Mouse (Mus musculus) heart, postnatal 0 days (tissue): ENCODE measurements around the gene Zhx3. TPM values are rescaled to one million over a fixed set of nuclear protein-coding genes. Genes with fewer than 3 reads are reported as not detected.

Experiments used
- ATAC-seq: fragments of 200-750 bp; cut with Nextera tagmentation; 2 replicates; pipeline ENCODE4 v1.8.0; 2017; ENCODE audit warnings: low read depth, moderate number of reproducible peaks, moderate library complexity; ENCODE audit not compliant: insufficient read depth
- DNase-seq: peaks from one replicate; pipeline ENCODE4 v3.0.0-alpha.2; 2016; ENCODE audit warnings: low spot score
- H3K27ac ChIP-seq: fragments of 300-500 bp; sonication (generic); 2 replicates; pipeline ENCODE4 v1.5.1; 2014; ENCODE audit warnings: low read depth, mild to moderate bottlenecking
- H3K27me3 ChIP-seq: fragments of 300-500 bp; sonication (generic); 2 replicates; pipeline ENCODE4 v1.6.1; 2014; ENCODE audit warnings: low read length, mixed read lengths; ENCODE audit not compliant: control insufficient read depth, insufficient read depth
- H3K36me3 ChIP-seq: fragments of 300-500 bp; sonication (generic); replicated peaks from 2 replicates; pipeline ENCODE4 v1.6.1; 2014; ENCODE audit warnings: low read length, mixed read lengths; ENCODE audit not compliant: control insufficient read depth, insufficient read depth
- H3K4me1 ChIP-seq: fragments of 300-500 bp; sonication (generic); 2 replicates; pipeline ENCODE4 v1.6.1; 2014; ENCODE audit warnings: antibody characterized with exemption; ENCODE audit not compliant: control insufficient read depth, insufficient read depth
- H3K4me2 ChIP-seq: fragments of 300-500 bp; sonication (generic); 2 replicates; pipeline ENCODE4 v1.6.1; 2014; ENCODE audit warnings: low read depth, mild to moderate bottlenecking, low read length, moderate library complexity
- H3K4me3 ChIP-seq: fragments of 300-500 bp; sonication (generic); 2 replicates; pipeline ENCODE4 v1.5.1; 2014; ENCODE audit warnings: low read depth, low read length
- H3K9ac ChIP-seq: fragments of 300-500 bp; sonication (generic); replicated peaks from 2 replicates; pipeline ENCODE4 v1.6.1; 2014; ENCODE audit warnings: low read depth, low read length, mixed read lengths
- H3K9me3 ChIP-seq: fragments of 300-500 bp; sonication (generic); replicated peaks from 2 replicates; pipeline ENCODE4 v1.6.1; 2016; ENCODE audit warnings: low read length; ENCODE audit not compliant: control insufficient read depth
- CTCF ChIP-seq: IDR thresholded peaks from 2 replicates; pipeline ENCODE4 v1.5.1; 2016; ENCODE audit warnings: antibody characterized with exemption, control low read depth, low read depth
- EP300 ChIP-seq: IDR thresholded peaks from 2 replicates; pipeline ENCODE4 v1.6.1; 2016; ENCODE audit warnings: antibody characterized with exemption, low read depth
- WGBS: fragments of 180-500 bp; shearing (Covaris S2); extraction: QIAGEN DNeasy Blood & Tissue Kit; methylation state at CpG from one replicate; pipeline ENCODE4 v1.1.7; 2014; 5-methylcytosine and 5-hydroxymethylcytosine counted together
- polyA plus RNA-seq: library from polyadenylated mRNA; unstranded; fragments of >200 nt; fragmentation: Nextera tagmentation; extraction: Ambion mirVana; gene quantifications from 2 replicates; pipeline ENCODE4 v1.2.1, GENCODE M21; 2015
- total RNA-seq: library from RNA; depleted of rRNA; stranded (reverse); fragments of >200 nt; gene quantifications from 2 replicates; pipeline ENCODE4 v1.2.3, GENCODE M21; 2014; ENCODE audit warnings: low replicate concordance

Zhx3 gene
- total and polyA plus RNA-seq, 2 experiments from 2014 or later: 4.7 to 18.3 TPM

GRCm38 (mm10) chr2:160767201-160767600, 105.6 kb downstream of the Zhx3 start:
- Histone ChIP-seq H3K4me3 (no peak overlapping the region), H3K4me2 (no peak overlapping the region), H3K9me3 (no peaks in the 10 kb centered on the region), H3K4me1 (peaks cover 3% of the 10 kb centered on the region; the same call in 1 of the 2 replicates), H3K27me3 (no peaks in the 10 kb centered on the region), H3K9ac (no peak overlapping the region), H3K27ac (no peak overlapping the region), H3K36me3 (peaks cover 33% of the 10 kb centered on the region)
- TF ChIP-seq EP300 (no peak), CTCF (no peak)
- 95% methylated on average over 2 of the region's 2 CpGs for WGBS
- ATAC-seq (no peak), DNase-seq (no peak)

GRCm38 (mm10) chr2:160766371-160766771, 106.4 kb downstream of the Zhx3 start:
- DNase-seq (peak; percentile 52), ATAC-seq (peak; percentile 75)
- no peak overlapping the region for H3K4me2 ChIP-seq
- TF ChIP-seq EP300 (0 out of 2 replicates have a peak, but pooled peaks have one; percentile 58), CTCF (no peak)
- peaks cover 42% of the 10 kb centered on the region for H3K36me3 ChIP-seq
- 49% methylated on average over 5 of the region's 5 CpGs for WGBS
- H3K27ac ChIP-seq: peak overlapping the region; percentile 27; the same call in 1 of the 2 replicates
- H3K4me3 ChIP-seq: no peak overlapping the region
- H3K9me3 ChIP-seq: no peaks in the 10 kb centered on the region
- H3K9ac ChIP-seq: no peak overlapping the region
- H3K4me1 ChIP-seq: peaks cover 3% of the 10 kb centered on the region; the same call in 1 of the 2 replicates
- H3K27me3 ChIP-seq: no peaks in the 10 kb centered on the region

GRCm38 (mm10) chr2:160765096-160765495, 107.7 kb downstream of the Zhx3 start:
- 60% methylated on average over 3 of the region's 3 CpGs for WGBS
- Histone ChIP-seq H3K9ac (no peak overlapping the region), H3K27me3 (no peaks in the 10 kb centered on the region), H3K4me3 (no peak overlapping the region), H3K4me1 (peaks cover 3% of the 10 kb centered on the region; the same call in 1 of the 2 replicates), H3K4me2 (no peak overlapping the region), H3K9me3 (no peaks in the 10 kb centered on the region), H3K27ac (no peak overlapping the region), H3K36me3 (peaks cover 50% of the 10 kb centered on the region)
- DNase-seq: no peak
- no peak for ATAC-seq
- TF ChIP-seq EP300 (no peak), CTCF (no peak)

GRCm38 (mm10) chr2:160764386-160764785, 108.4 kb downstream of the Zhx3 start:
- H3K9ac ChIP-seq: no peak overlapping the region
- WGBS: 79% methylated on average over 2 of the region's 2 CpGs

GRCm38 (mm10) chr2:160763816-160764215, 109.0 kb downstream of the Zhx3 start:
- 80% methylated on average over 3 of the region's 3 CpGs for WGBS

More at GRCm38 (mm10) chr2:160764386-160764785, 108.4 kb downstream of the Zhx3 start:
- Histone ChIP-seq H3K4me1 (peaks cover 3% of the 10 kb centered on the region; the same call in 1 of the 2 replicates), H3K27me3 (no peaks in the 10 kb centered on the region), H3K4me3 (no peak overlapping the region), H3K36me3 (peaks cover 56% of the 10 kb centered on the region), H3K4me2 (no peak overlapping the region), H3K9me3 (no peaks in the 10 kb centered on the region), H3K27ac (no peak overlapping the region)
- no peak for DNase-seq
- TF ChIP-seq CTCF: no peak
- ATAC-seq: no peak

More at GRCm38 (mm10) chr2:160763816-160764215, 109.0 kb downstream of the Zhx3 start:
- TF ChIP-seq CTCF (no peak), EP300 (no peak)
- H3K27me3 ChIP-seq: no peaks in the 10 kb centered on the region
- H3K4me1 ChIP-seq: peaks cover 3% of the 10 kb centered on the region; the same call in 1 of the 2 replicates
- DNase-seq (no peak), ATAC-seq (no peak)
- H3K4me2 ChIP-seq: no peak overlapping the region
- no peaks in the 10 kb centered on the region for H3K9me3 ChIP-seq
- peaks cover 56% of the 10 kb centered on the region for H3K36me3 ChIP-seq
- H3K4me3 ChIP-seq: no peak overlapping the region
- H3K9ac ChIP-seq: no peak overlapping the region
- no peak overlapping the region for H3K27ac ChIP-seq
